Mouse (Mus musculus) limb, embryonic 15.5 days (tissue): ENCODE measurements around the gene Pcdh7. TPM values are rescaled to one million over a fixed set of nuclear protein-coding genes. Genes with fewer than 3 reads are reported as not detected.
"Not testable (repeated sequence)": the region's sequence is repeated elsewhere in the genome, so short reads cannot be mapped to it uniquely, and the experiment has no call there.

Experiments used
- ATAC-seq: fragments of 200-750 bp; cut with Nextera tagmentation; 2 replicates; pipeline ENCODE4 v1.8.0; 2017; ENCODE audit warnings: low read depth, moderate TSS enrichment; ENCODE audit not compliant: insufficient number of reproducible peaks, low FRiP score, low TSS enrichment
- H3K27ac ChIP-seq: fragments of 300-500 bp; sonication (generic); 2 replicates; pipeline ENCODE4 v1.5.1; 2015; ENCODE audit warnings: moderate library complexity, mild to moderate bottlenecking, inconsistent platforms
- H3K27me3 ChIP-seq: fragments of 300-500 bp; sonication (generic); 2 replicates; pipeline ENCODE4 v1.6.1; 2015; ENCODE audit warnings: inconsistent platforms
- H3K36me3 ChIP-seq: fragments of 300-500 bp; sonication (generic); 2 replicates; pipeline ENCODE4 v1.6.1; 2015; ENCODE audit warnings: inconsistent platforms
- H3K4me1 ChIP-seq: fragments of 300-500 bp; sonication (generic); 2 replicates; pipeline ENCODE4 v1.6.1; 2015; ENCODE audit warnings: inconsistent platforms
- H3K4me2 ChIP-seq: fragments of 300-500 bp; sonication (generic); 2 replicates; pipeline ENCODE4 v1.6.1; 2015; ENCODE audit warnings: mild to moderate bottlenecking, inconsistent platforms
- H3K4me3 ChIP-seq: fragments of 300-500 bp; sonication (generic); 2 replicates; pipeline ENCODE4 v1.5.1; 2015; ENCODE audit warnings: mild to moderate bottlenecking, inconsistent platforms
- H3K9ac ChIP-seq: fragments of 300-500 bp; sonication (generic); 2 replicates; pipeline ENCODE4 v1.6.1; 2015; ENCODE audit warnings: inconsistent platforms
- H3K9me3 ChIP-seq: fragments of 300-500 bp; sonication (generic); 2 replicates; pipeline ENCODE4 v1.6.1; 2016; ENCODE audit warnings: inconsistent platforms
- WGBS: fragments of 180-500 bp; shearing (Covaris S2); methylation state at CpG from one replicate; pipeline ENCODE4 v1.1.7; 2015; 5-methylcytosine and 5-hydroxymethylcytosine counted together
- polyA plus RNA-seq: library from polyadenylated mRNA; unstranded; fragments of >200 nt; fragmentation: Nextera tagmentation; extraction: Ambion mirVana; gene quantifications from 2 replicates; pipeline ENCODE4 v1.2.1, GENCODE M21; 2015

Pcdh7 gene
- 7.0 and 8.9 TPM in 2 replicates for polyA plus RNA-seq

- Histone ChIP-seq H3K4me3 (peak within 1 kb of the TSS; percentile 66), H3K9me3 (no peaks in the 10 kb centered on the region), H3K4me1 (peaks cover 32% of the 10 kb centered on the region), H3K4me2 (peak within 1 kb of the TSS; percentile 94), H3K9ac (peak within 1 kb of the TSS; percentile 69), H3K27me3 (peaks cover 10% of the 10 kb centered on the region; the same call in 1 of the 2 replicates), H3K36me3 (no peaks in the 10 kb centered on the region), H3K27ac (peak within 1 kb of the TSS; percentile 93)
- under 1% methylated on average over 70 of the region's 70 CpGs for WGBS
- ATAC-seq = peak; percentile 37; the same call in 1 of the 2 replicates
Observed at GRCm38 (mm10) chr5:57717906-57718875, at the start of gene Pcdh7. Pcdh7 (plus strand) TSS chr5:57717967.

DNA sequence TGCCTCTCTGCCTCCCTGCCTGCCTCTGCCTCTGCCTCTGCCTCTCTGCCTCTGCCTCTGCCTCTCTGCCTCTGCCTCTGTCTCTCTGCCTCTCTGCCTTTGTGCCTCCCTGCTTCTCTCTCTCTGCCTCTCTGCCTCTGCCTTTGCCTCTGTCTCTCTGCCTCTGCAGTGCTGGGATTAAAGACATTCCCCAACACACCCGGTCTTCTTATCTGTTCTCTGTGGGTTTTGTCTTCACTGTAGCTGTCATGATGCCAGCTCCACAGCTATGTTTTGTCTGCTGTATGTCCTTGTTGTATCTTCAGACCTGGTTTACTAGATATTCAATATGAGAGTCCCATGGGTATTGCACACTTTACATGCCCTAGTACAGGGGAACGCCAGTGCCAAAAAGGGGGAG lies 40.8 kb upstream of the Pcdh7 start:
- H3K4me2 ChIP-seq, H3K4me3 ChIP-seq, H3K36me3 ChIP-seq, H3K27me3 ChIP-seq, H3K4me1 ChIP-seq, H3K27ac ChIP-seq, H3K9ac ChIP-seq, H3K9me3 ChIP-seq, ATAC-seq: not testable (repeated sequence)
- WGBS = 75% methylated on average over 2 of the region's 2 CpGs

DNA sequence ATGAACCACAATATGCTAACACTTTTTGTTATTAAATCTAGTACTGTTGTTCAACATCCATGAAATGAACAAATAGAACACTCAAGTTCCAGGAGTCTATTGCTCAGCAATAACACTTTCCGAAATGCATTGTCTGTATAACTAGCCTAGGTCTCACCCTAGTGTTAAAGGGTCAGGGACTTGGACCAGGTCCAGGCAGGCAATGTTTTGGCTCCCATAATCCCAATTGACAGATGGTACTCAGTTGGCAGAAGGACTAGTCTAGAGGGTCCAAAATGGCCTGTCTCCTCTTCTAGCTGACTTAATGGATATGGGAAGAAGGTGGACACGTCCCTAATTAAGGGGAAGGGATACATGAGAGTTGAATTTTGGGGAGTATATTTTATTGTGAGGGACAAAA lies 9.4 kb upstream of the Pcdh7 start:
- H3K27ac ChIP-seq = no peak overlapping the region
- H3K9me3 ChIP-seq = no peaks in the 10 kb centered on the region
- WGBS = 82% methylated on average over 2 of the region's 2 CpGs

DNA sequence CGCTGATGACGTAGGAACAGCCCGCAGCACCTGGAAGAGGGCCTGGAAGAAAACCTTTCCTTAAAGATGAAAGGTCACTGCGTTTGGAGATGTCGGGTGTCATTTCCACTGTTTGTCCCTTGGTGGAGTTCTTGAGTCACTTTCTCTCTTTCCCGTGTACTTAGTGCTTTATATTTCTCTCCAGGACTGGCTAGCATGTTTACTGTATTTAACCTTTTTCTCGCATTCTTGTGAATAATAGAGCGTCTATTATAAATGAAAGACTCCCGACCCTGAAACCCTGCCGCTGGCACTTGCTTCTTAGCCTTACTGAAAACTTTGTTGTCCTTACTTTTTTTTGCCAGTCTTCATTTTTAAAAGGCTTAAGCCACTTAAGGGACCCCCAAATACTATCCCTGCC lies 3.8 kb upstream of the Pcdh7 start:
- no peaks in the 10 kb centered on the region for H3K36me3 ChIP-seq
- WGBS = 1% methylated on average over 10 of the region's 10 CpGs
- no peaks in the 10 kb centered on the region for H3K9me3 ChIP-seq
- H3K27me3 ChIP-seq = no peaks in the 10 kb centered on the region
- 0 out of 2 replicates have a peak overlapping the region, but pooled peaks have one; percentile 93 for H3K27ac ChIP-seq
- peak overlapping the region; percentile 94 for H3K4me2 ChIP-seq
- H3K9ac ChIP-seq = no peak overlapping the region
- H3K4me3 ChIP-seq = peak overlapping the region; percentile 66
- H3K4me1 ChIP-seq = peaks cover 5% of the 10 kb centered on the region; the same call in 1 of the 2 replicates
- no peak for ATAC-seq

More for the DNA sequence above, 9.4 kb upstream of the Pcdh7 start:
- no peak overlapping the region for H3K4me3 ChIP-seq
- no peaks in the 10 kb centered on the region for H3K36me3 ChIP-seq
- H3K9ac ChIP-seq = no peak overlapping the region
- no peaks in the 10 kb centered on the region for H3K27me3 ChIP-seq
- ATAC-seq = no peak
- no peaks in the 10 kb centered on the region for H3K4me1 ChIP-seq
- no peak overlapping the region for H3K4me2 ChIP-seq

- Histone ChIP-seq H3K4me3 (peak overlapping the region; percentile 66), H3K4me2 (peak overlapping the region; percentile 94), H3K4me1 (peaks cover 14% of the 10 kb centered on the region), H3K36me3 (no peaks in the 10 kb centered on the region), H3K9ac (peak overlapping the region; percentile 46), H3K27ac (peak overlapping the region; percentile 93), H3K9me3 (no peaks in the 10 kb centered on the region), H3K27me3 (no peaks in the 10 kb centered on the region)
- peak; percentile 45; the same call in 1 of the 2 replicates for ATAC-seq
- under 1% methylated on average over 45 of the region's 45 CpGs for WGBS
Observed at GRCm38 (mm10) chr5:57714621-57715523, 2.9 kb upstream of the Pcdh7 start.

- no peaks in the 10 kb centered on the region for H3K9me3 ChIP-seq
- peak overlapping the region; percentile 46 for H3K9ac ChIP-seq
- peak overlapping the region; percentile 66 for H3K4me3 ChIP-seq
- peak overlapping the region; percentile 94 for H3K4me2 ChIP-seq
- peaks cover 23% of the 10 kb centered on the region for H3K4me1 ChIP-seq
- under 1% methylated on average over 48 of the region's 53 CpGs for WGBS
- 0 out of 2 replicates have a peak, but pooled peaks have one; percentile 62 for ATAC-seq
- H3K36me3 ChIP-seq = no peaks in the 10 kb centered on the region
- peak overlapping the region; percentile 93 for H3K27ac ChIP-seq
- peaks cover 2% of the 10 kb centered on the region; the same call in 1 of the 2 replicates for H3K27me3 ChIP-seq
Observed at GRCm38 (mm10) chr5:57715524-57716400, 2.0 kb upstream of the Pcdh7 start.

DNA sequence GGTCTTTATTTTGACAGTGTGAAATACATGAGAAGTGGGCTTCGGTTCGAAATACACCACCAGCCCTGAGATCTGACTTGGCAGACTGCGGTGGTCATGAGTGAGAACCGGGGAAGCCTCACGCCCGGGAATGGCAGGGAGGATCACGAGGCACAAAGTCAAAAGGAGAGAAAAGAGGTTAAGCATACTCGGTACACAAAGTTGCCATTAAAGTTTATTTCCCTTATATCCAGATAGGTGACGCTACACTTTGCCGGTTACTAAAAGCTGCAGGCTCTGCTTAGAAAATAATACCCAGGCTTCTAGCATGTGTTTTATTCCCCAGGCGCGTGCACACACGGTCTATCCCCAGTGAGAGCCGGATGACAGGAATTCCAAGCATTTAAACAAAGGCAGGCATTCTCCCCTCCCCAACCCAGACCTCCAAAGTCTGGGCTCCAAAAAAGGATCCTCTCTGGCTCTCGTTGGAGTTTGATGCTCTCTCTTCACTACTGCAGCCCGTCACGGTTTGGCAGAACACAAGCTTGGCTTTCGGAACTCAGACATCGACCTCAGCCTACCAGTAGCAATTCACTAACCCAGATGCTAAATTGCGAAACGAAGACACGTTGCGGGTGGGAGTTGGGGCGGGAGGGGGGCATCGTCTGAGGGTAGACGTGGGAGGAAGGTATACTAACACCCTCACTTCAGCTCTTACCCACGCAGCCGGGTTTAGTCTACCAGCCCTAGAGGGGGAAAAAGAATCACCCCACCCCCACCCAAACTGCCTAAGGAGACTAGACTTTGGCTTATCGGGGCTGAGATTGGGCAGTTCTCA lies 1.1 kb upstream of the Pcdh7 start:
- Histone ChIP-seq H3K27me3 (peaks cover 10% of the 10 kb centered on the region; the same call in 1 of the 2 replicates), H3K27ac (peak overlapping the region; percentile 93), H3K4me1 (peaks cover 29% of the 10 kb centered on the region), H3K36me3 (no peaks in the 10 kb centered on the region), H3K4me3 (peak overlapping the region; percentile 66), H3K4me2 (peak overlapping the region; percentile 94), H3K9ac (peak overlapping the region; percentile 69), H3K9me3 (no peaks in the 10 kb centered on the region)
- under 1% methylated on average over 29 of the region's 29 CpGs for WGBS
- ATAC-seq = no peak

DNA sequence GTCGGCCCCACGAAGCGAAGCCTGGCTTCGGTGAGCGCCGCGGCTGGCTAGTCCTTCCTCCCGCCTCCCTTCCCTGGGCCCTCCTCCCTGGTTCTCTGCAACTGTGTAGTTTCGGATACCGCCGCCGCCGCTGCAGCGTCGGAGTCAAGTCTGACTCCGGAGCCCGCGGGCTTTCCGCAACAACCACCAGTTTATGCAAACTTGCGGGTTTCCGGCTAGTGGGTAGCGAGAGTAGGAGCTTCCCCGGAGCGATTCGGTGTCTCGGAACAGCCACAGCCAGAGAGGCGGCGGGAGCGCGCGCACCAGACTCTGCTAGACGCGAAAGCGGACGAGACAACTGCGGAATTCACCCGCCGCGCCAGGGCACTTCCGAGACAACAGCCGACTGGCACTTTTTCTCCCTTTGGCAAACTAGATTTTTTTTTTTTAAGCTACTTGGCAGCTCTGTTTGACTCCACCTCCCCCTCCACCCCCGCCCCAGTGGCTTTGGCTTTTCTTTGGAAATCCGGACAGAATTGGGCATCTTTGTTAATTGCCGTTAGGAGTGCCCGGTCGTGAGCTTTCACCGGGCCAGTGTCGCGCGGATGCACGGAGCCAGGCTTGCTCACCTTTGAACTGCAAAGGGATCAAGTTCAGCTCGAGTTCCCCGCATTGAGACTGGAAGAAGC lies 395 bp upstream of the Pcdh7 start:
- ATAC-seq = no peak
- Histone ChIP-seq H3K4me2 (peak overlapping the region; percentile 94), H3K9ac (peak overlapping the region; percentile 69), H3K36me3 (no peaks in the 10 kb centered on the region), H3K27ac (peak overlapping the region; percentile 93), H3K9me3 (no peaks in the 10 kb centered on the region), H3K27me3 (peaks cover 10% of the 10 kb centered on the region; the same call in 1 of the 2 replicates), H3K4me1 (peaks cover 32% of the 10 kb centered on the region), H3K4me3 (peak overlapping the region; percentile 66)
- under 1% methylated on average over 53 of the region's 53 CpGs for WGBS

DNA sequence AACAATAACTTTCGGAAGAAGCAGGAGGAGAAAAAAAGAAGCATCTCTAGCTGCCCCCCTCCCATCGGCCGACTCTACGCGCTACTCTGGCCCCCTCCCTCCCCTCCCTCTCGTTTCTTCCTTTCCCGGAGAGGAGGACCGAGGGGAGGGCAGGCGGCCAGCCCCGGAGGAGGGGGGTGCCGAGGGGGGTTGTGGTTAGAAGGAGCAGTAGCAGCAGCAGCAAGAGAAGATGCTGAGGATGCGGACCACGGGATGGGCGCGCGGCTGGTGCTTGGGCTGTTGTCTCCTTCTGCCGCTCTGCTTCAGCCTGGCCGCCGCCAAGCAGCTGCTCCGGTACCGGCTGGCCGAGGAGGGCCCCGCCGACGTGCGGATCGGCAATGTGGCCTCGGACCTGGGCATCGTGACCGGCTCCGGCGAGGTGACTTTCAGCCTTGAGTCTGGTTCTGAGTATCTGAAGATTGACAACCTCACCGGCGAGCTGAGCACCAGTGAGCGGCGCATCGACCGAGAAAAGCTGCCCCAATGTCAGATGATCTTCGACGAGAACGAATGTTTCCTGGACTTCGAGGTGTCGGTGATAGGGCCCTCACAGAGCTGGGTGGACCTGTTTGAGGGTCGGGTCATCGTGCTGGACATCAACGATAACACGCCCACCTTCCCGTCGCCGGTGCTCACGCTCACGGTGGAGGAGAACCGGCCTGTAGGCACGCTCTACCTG lies 1.3 kb downstream of the Pcdh7 start:
- WGBS = under 1% methylated on average over 50 of the region's 54 CpGs
- Histone ChIP-seq H3K9ac (peak overlapping the region; percentile 54), H3K27me3 (peaks cover 10% of the 10 kb centered on the region; the same call in 1 of the 2 replicates), H3K4me2 (peak overlapping the region; percentile 94), H3K36me3 (no peaks in the 10 kb centered on the region), H3K4me1 (peaks cover 32% of the 10 kb centered on the region), H3K27ac (peak overlapping the region; percentile 93; the same call in 1 of the 2 replicates), H3K4me3 (peak overlapping the region; percentile 66), H3K9me3 (no peaks in the 10 kb centered on the region)
- no peak for ATAC-seq
